In genomic region chr4:149886298-149887271, GRCm38 (mm10) we compare ENCODE assay signal across 10 mouse cellular contexts.
DNase-seq lines count a peak whose midpoint lies in the region; ATAC-seq and TF ChIP-seq lines count a peak whose summit lies in the region.
"Had no signal": no experiment of that assay in that cellular context is flagged by ENCODE, and none has a peak within 500 bp of the region (broad histone marks: within the 10 kb centered on the region; RNA-seq: fewer than 3 reads in every experiment).

No protein-coding gene starts in this region.

- no peak overlapping the region for H3K27ac ChIP-seq in liver, postnatal 0 days (ENCODE audit: low read depth)
- H3K27ac ChIP-seq in liver, embryonic 12.5 days, result no peak overlapping the region
- H3K27ac ChIP-seq in embryonic facial prominence, embryonic 12.5 days, result peak overlapping the region; percentile 43
- H3K27ac ChIP-seq in intestine, postnatal 0 days (ENCODE audit: low read depth, low read length), result peak overlapping the region; percentile 61; the same call in 1 of the 2 replicates

- WGBS in liver, postnatal 0 days (ENCODE audit: insufficient replicate concordance), result 60% methylated on average over 18 of the region's 18 CpGs
- 62% methylated on average over 18 of the region's 18 CpGs for WGBS in liver, embryonic 12.5 days (ENCODE audit: insufficient replicate concordance)
- WGBS in embryonic facial prominence, embryonic 12.5 days, result 58% methylated on average over 18 of the region's 18 CpGs
- WGBS in intestine, postnatal 0 days, result 39% methylated on average over 18 of the region's 18 CpGs

- no peak overlapping the region for H3K4me3 ChIP-seq in liver, postnatal 0 days (ENCODE audit: low read depth, low read length)
- no peak overlapping the region for H3K4me3 ChIP-seq in liver, embryonic 12.5 days
- H3K4me3 ChIP-seq in embryonic facial prominence, embryonic 12.5 days, result no peak overlapping the region
- H3K4me3 ChIP-seq in intestine, postnatal 0 days (ENCODE audit: low read depth, low read length), result no peak overlapping the region
- no peak overlapping the region for H3K4me3 ChIP-seq in myocyte

- H3K4me1 ChIP-seq in liver, postnatal 0 days (ENCODE audit: insufficient read depth), result no peaks in the 10 kb centered on the region
- peaks cover 5% of the 10 kb centered on the region; the same call in 1 of the 2 replicates for H3K4me1 ChIP-seq in liver, embryonic 12.5 days
- H3K4me1 ChIP-seq in embryonic facial prominence, embryonic 12.5 days, result peaks cover 42% of the 10 kb centered on the region
- H3K4me1 ChIP-seq in intestine, postnatal 0 days (replicated peaks; ENCODE audit: control insufficient read depth, insufficient read depth, low read length), result peaks cover 16% of the 10 kb centered on the region

- ATAC-seq in liver, postnatal 0 days, result peak; percentile 22; the same call in 1 of the 2 replicates
- no peak for ATAC-seq in liver, embryonic 12.5 days
- ATAC-seq in embryonic facial prominence, embryonic 12.5 days (ENCODE audit: insufficient number of reproducible peaks, insufficient read depth, low FRiP score, low TSS enrichment), result no peak
- ATAC-seq in intestine, postnatal 0 days, result peak; percentile 78

- no peak overlapping the region for H3K9ac ChIP-seq in liver, postnatal 0 days (replicated peaks)
- H3K9ac ChIP-seq in liver, embryonic 12.5 days, result no peak overlapping the region
- H3K9ac ChIP-seq in embryonic facial prominence, embryonic 12.5 days, result 0 out of 2 replicates have a peak overlapping the region, but pooled peaks have one; percentile 11
- H3K9ac ChIP-seq in intestine, postnatal 0 days (ENCODE audit: low read depth, low read length), result peak overlapping the region; percentile 1; the same call in 1 of the 2 replicates
- H3K9ac ChIP-seq: lung, embryonic 14.5 days had no signal

- no peaks in the 10 kb centered on the region for H3K36me3 ChIP-seq in liver, postnatal 0 days (replicated peaks; ENCODE audit: insufficient read depth, low read length)
- no peaks in the 10 kb centered on the region for H3K36me3 ChIP-seq in liver, embryonic 12.5 days
- no peaks in the 10 kb centered on the region for H3K36me3 ChIP-seq in embryonic facial prominence, embryonic 12.5 days
- no peaks in the 10 kb centered on the region for H3K36me3 ChIP-seq in intestine, postnatal 0 days (ENCODE audit: control insufficient read depth, insufficient read depth)
- no peaks in the 10 kb centered on the region for H3K36me3 ChIP-seq in myocyte (ENCODE audit: control insufficient read depth, insufficient read depth)
- H3K36me3 ChIP-seq: G1E had no signal

- no peak for TF ChIP-seq EP300 in liver, postnatal 0 days (IDR thresholded peaks at IDR 0.05; ENCODE audit: low read depth)

- H3K4me2 ChIP-seq in liver, postnatal 0 days (ENCODE audit: low read depth, low read length), result no peak overlapping the region
- H3K4me2 ChIP-seq in liver, embryonic 12.5 days, result no peak overlapping the region
- no peak overlapping the region for H3K4me2 ChIP-seq in embryonic facial prominence, embryonic 12.5 days (replicated peaks)
- H3K4me2 ChIP-seq in intestine, postnatal 0 days (replicated peaks; ENCODE audit: low read depth), result 0 out of 2 replicates have a peak overlapping the region, but pooled peaks have one; percentile 24
- H3K4me2 ChIP-seq in myocyte (ENCODE audit: low read depth), result peak overlapping the region; percentile 39
- H3K4me2 ChIP-seq: lung, embryonic 14.5 days had no signal

- H3K27me3 ChIP-seq in liver, postnatal 0 days (ENCODE audit: insufficient read depth, low read length), result 0 out of 2 replicates have a peak, but pooled peaks cover 3% of the 10 kb centered on the region
- H3K27me3 ChIP-seq in liver, embryonic 12.5 days (replicated peaks), result peaks cover 60% of the 10 kb centered on the region
- H3K27me3 ChIP-seq in embryonic facial prominence, embryonic 12.5 days, result no peaks in the 10 kb centered on the region
- H3K27me3 ChIP-seq in intestine, postnatal 0 days (replicated peaks; ENCODE audit: control insufficient read depth, insufficient read depth, low read length), result no peaks in the 10 kb centered on the region
- no peaks in the 10 kb centered on the region for H3K27me3 ChIP-seq in myocyte (ENCODE audit: control insufficient read depth, insufficient read depth, insufficient read length)

- no peak for DNase-seq in liver, postnatal 0 days
- DNase-seq in natural killer cell, adult 2 months (ENCODE audit: low spot score in 2 of 2), result no peak
- DNase-seq in urinary bladder, postnatal 10 days (ENCODE audit: low spot score), result no peak
- no peak for DNase-seq in T-cell, adult 2 months (ENCODE audit: low spot score)
- DNase-seq: lung, embryonic 14.5 days had no signal

- H3K9me3 ChIP-seq in liver, postnatal 0 days (ENCODE audit: low read length), result no peaks in the 10 kb centered on the region
- H3K9me3 ChIP-seq in liver, embryonic 12.5 days (replicated peaks), result no peaks in the 10 kb centered on the region
- no peaks in the 10 kb centered on the region for H3K9me3 ChIP-seq in embryonic facial prominence, embryonic 12.5 days
- H3K9me3 ChIP-seq in intestine, postnatal 0 days (ENCODE audit: control insufficient read depth), result no peaks in the 10 kb centered on the region
- H3K9me3 ChIP-seq: G1E had no signal

- TF ChIP-seq POLR2A in myocyte (IDR thresholded peaks at IDR 0.05; ENCODE audit: insufficient read length, low read depth), result no peak

- no peak overlapping the region for H3ac ChIP-seq in myocyte (ENCODE audit: control insufficient read depth, insufficient read length)

- TF ChIP-seq CTCF in liver, postnatal 0 days (IDR thresholded peaks at IDR 0.05; ENCODE audit: low read depth), result no peak
- TF ChIP-seq CTCF in intestine, postnatal 0 days (IDR thresholded peaks at IDR 0.05; ENCODE audit: low read depth), result no peak

- H3K79me2 ChIP-seq in myocyte (ENCODE audit: control insufficient read depth, insufficient read depth), result no peaks in the 10 kb centered on the region

TF ChIP-seq in myocyte, 11 proteins besides CTCF, POLR2A, EP300 and RAD21:
- no peak for TF ChIP-seq POLR2AphosphoS2 (IDR thresholded peaks at IDR 0.05; ENCODE audit: insufficient read length, low read depth)
- peak; percentile 55 for TF ChIP-seq TCF3 (IDR thresholded peaks at IDR 0.05; ENCODE audit: insufficient read length, low read depth)
- TF ChIP-seq MYOG (IDR thresholded peaks at IDR 0.05; ENCODE audit: control insufficient read depth in 1 of 3, insufficient read depth in 1 of 3, insufficient read length in 2 of 3, low read depth in 2 of 3), result peak; percentile 45 to 85 (median 82)
- TF ChIP-seq USF1 (IDR thresholded peaks at IDR 0.05; ENCODE audit: low read depth), result peak; percentile 59
- no peak for TF ChIP-seq SRF (IDR thresholded peaks at IDR 0.05; ENCODE audit: control insufficient read depth, insufficient read length, low read depth)
- no peak for TF ChIP-seq E2F4 (IDR thresholded peaks at IDR 0.05; ENCODE audit: insufficient read depth)
- peak; percentile 68 to 82 (median 81) for TF ChIP-seq MYOD1 (IDR thresholded peaks at IDR 0.05; ENCODE audit: control insufficient read depth in 1 of 3, insufficient read length in 2 of 3, low read depth in 2 of 3)
- no peak for TF ChIP-seq MAX (IDR thresholded peaks at IDR 0.05; ENCODE audit: low read depth)
- TF ChIP-seq TCF12 (IDR thresholded peaks at IDR 0.05; ENCODE audit: insufficient read depth, poor library complexity, severe bottlenecking), result peak; percentile 87

Comparison
In these comparisons a context has a peak if more than half of its experiments do, and no peak if none do; other contexts are left out.
1. ATAC-seq: peak in liver, postnatal 0 days (single experiment) and intestine, postnatal 0 days (single experiment); none in liver, embryonic 12.5 days (single experiment) and embryonic facial prominence, embryonic 12.5 days (single experiment).
2. H3K27ac ChIP-seq: peak in embryonic facial prominence, embryonic 12.5 days (single experiment) and intestine, postnatal 0 days (single experiment); none in liver, postnatal 0 days (single experiment) and liver, embryonic 12.5 days (single experiment).
3. H3K4me2 ChIP-seq: peak in intestine, postnatal 0 days (single experiment) and myocyte (single experiment); none in liver, postnatal 0 days (single experiment), liver, embryonic 12.5 days (single experiment) and embryonic facial prominence, embryonic 12.5 days (single experiment).
4. H3K9ac ChIP-seq: peak in embryonic facial prominence, embryonic 12.5 days (single experiment) and intestine, postnatal 0 days (single experiment); none in liver, postnatal 0 days (single experiment) and liver, embryonic 12.5 days (single experiment).